Mouse (Mus musculus) heart, adult 18-20 months (tissue): ENCODE measurements around the gene Fcnb. TPM values are rescaled to one million over a fixed set of nuclear protein-coding genes. Genes with fewer than 3 reads are reported as not detected.

Source experiments
- DNase-seq, 2 experiments: peaks; one replicate each; pipeline ENCODE4 v3.0.0; 2021 to 2022; ENCODE audit warnings: mixed read lengths in 1 of 2
- long read RNA-seq, 2 experiments: library from polyadenylated mRNA; stranded (forward); transcript quantifications; one replicate each; pipeline ENCODE4 v2.0.0; 2021
- total RNA-seq, 2 experiments: library from RNA; stranded (reverse); gene quantifications; 2 replicates each; pipeline ENCODE4 v1.2.3; 2021

Fcnb gene
- not detected for total RNA-seq
- long read RNA-seq, experiment 1, result 0 reads
- long read RNA-seq, experiment 2, result 0 reads

DNA sequence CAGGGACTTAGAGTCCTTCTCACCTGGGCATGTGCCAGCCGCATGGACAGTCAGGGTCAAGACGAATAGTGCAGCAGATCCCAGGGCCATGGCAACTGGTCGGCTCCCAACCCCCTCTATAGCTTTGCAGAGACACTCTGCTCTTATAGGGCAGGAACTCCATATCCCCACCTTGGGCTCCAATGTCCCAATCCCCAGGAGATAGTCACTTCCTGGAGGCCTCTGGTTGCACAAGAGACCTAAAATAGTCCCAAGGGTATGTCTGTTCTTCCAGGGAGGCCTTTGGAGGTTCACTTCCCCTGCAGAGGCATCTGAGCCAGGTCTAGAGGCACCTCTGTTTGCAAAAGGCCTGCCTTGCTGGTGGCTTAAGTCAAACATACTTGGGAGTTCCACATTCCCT lies at the start of gene Fcnb:
TSS of gene Fcnb (minus strand) at position 118 of the 400 bp plus-strand sequence.
- no peak for DNase-seq

DNA sequence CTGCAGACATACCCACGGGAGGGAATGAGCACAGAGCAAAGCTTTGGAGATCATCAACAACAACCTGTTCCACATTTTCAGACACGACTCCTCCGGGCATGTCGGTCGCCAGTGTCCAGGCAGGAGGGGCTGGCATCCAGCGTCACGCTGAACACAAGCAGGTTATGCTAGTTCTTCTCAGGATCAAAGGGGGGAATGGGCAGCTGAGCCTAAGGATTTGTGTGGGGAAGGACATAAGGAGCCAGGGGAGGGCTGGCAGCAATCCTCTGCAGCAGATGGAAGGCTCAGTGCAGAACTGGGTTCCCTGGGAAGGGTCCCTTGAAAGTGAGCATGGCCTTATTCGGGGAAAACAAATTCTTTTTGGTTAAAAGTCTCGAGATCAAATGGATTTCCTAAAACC lies 49.1 kb upstream of the Fcnb start:
- DNase-seq, result no peak

DNA sequence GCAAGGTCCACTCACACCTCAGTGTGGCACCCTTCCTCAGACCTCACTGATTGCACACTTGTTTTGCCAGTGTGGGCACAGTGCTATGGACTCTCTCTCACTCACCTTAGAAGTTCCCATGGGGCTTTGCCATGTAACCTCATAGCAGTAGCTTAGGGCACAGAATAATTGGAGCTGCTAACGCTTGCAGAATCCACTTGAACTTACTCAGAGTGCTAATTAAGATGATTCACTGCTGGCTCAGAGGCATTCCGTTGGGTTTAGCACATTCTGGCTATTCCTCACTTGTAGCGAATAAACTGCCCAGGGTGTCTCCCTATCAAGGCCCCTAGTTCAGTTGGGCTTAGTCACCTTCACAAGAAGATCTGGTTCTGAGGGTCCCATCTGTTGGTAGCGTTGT lies 47.4 kb upstream of the Fcnb start:
- no peak for DNase-seq

DNA sequence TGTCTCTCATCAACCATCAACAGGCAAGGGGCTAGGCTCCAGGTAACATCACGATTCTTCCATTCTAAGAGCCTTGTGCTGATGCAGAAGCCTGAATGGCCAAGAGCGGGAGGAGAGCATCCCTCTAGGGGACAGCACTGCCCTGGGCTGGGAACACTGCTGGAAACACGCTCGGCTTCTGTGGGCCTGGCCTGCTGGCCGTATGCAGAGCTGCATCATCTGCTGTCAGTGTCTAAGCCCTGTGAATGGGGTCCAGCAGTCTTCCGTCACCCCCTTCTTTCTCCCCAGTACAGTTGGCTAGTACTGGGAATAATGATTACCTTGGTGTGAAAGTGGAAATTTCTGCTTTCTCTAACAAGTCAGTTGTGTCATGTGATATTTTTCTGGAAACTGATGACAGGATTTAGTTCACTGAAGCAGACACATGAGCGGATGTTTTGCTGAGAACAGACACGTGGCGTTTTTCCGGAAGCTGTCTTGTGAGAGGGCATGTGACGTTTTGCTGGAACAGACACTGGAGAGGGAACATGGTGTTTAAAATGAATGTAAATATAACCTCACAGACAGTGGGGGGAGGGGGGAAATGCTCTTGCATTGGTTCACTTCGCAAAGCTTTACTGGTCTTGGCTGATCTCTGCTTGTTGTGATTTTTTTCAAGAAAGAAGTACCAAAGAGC lies 42.2 kb upstream of the Fcnb start:
- peak; percentile 36 to 39 for DNase-seq

DNA sequence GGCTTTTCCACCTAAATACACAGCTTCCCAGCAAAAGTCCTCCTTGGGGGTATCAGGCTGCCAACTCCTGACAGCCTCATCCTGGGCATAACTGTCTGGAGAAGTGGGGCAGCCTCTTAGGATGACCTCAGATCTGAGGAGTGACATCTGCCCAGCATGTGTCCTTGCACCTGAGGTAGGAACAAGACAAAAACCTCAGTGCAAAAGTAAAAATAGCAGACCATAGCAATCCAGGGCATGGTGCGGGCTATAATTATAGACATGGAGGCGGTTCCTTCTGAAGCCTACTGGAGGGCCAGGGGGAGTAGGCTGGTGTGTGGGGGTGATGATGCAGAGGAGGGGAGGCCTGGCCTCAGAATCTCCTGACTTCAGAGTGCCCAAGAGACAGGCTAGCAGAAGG lies 39.2 kb upstream of the Fcnb start:
- DNase-seq, result peak; percentile 13 to 47

DNA sequence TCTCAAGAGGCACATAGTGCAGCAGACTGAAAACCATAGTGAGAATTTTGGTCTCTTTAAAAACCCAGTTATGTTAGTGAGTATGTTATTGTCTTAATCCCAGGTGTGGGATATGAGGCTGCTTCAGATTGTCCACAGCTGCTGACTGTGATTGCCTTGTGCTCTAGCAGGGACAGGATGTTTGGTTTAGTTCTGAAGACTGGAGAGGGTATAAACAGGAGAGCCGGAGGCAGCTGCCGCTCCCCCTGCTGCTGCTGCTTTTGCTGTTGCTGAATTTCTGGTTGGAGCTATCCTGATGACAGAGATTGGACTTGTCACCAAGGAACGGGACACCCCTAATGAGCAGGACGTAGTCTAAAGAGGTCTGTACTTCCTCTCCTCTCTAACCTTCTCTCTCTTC lies 36.6 kb upstream of the Fcnb start:
- no peak for DNase-seq

DNA sequence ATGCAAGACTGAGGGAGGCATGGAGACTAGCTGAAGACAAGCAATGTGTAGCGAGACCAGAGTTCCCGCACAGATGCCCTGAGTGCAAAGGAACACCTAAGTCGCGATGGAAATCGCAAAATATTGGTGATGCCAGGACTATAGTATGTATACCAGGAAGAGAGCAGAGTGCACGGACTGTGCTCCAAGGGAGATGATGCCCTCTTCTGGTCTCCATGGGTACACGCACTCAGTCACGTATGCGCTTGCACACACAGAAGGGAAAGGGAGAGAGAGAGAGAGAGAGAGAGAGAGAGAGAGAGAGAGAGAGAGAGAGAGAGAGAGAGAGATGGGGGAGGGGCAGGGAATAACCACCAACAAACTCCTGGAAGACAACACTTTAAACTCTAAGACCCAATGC lies 35.7 kb upstream of the Fcnb start:
- DNase-seq, result no peak

- no peak for DNase-seq
Observed at GRCm38 (mm10) chr2:28118518-28119116, 33.9 kb upstream of the Fcnb start.

DNA sequence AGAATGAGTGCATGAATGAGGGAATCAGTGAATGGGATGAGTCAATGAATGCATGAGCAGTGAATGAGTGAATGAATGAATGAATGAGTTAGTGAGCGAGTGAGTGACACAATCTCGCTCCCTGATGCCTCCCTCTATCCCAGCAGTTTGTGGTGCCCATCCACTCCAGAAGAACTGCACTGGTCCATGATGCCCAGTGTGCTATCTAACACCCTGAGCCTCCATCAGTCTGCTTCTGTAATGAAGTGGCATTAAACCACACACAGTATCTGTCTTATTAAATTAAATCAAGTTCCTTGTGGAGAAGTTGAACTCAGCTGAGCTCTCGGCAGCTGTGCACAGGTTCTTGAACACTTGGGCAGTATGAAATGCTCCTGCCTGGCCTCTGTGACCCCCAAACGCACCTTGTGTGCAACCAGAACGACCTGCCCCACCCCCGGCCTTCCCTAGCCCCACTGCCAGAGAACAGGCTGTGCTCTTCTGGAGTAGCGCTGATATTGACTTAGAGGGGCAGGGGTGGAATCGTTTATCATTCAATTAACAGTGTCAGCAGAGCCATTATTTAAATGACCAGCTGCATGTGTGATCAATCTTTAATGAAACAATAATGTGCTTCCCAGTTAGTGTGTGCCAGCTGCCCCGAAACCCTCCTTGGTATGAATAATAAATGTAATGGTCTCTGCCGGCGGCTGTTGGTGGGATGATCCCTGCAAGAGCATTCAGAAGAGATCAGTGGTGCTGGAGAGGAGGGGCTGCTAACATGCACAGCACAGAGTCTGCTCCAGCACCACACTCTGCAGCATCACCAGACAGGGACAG lies 33.0 kb upstream of the Fcnb start:
- DNase-seq, result no peak

- DNase-seq, result no peak
Observed at GRCm38 (mm10) chr2:28108763-28109162, 24.1 kb upstream of the Fcnb start.

DNA sequence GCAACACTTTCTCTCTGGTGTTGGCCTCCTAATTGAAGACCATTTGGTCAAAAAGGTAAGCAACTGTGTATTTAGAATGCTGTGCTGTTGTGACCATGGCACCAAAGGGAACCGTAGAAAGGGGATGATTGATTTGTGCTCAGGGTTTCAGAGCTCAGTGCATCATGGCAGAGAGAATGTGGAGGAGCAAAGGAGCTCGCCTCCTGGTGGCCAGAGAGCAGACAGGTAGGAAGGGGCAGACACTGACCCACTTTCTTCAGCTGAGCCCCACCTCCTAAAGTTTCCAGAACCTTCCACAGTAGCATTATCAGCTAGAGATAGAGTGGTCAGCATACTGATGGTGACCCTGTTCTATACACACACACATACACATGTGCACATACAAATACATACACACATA lies 21.3 kb upstream of the Fcnb start:
- no peak for DNase-seq

GRCm38 (mm10) chr2:28103653-28104052 lies 19.0 kb upstream of the Fcnb start:
- DNase-seq, result no peak

GRCm38 (mm10) chr2:28101892-28102291 lies 17.2 kb upstream of the Fcnb start:
- no peak for DNase-seq

DNA sequence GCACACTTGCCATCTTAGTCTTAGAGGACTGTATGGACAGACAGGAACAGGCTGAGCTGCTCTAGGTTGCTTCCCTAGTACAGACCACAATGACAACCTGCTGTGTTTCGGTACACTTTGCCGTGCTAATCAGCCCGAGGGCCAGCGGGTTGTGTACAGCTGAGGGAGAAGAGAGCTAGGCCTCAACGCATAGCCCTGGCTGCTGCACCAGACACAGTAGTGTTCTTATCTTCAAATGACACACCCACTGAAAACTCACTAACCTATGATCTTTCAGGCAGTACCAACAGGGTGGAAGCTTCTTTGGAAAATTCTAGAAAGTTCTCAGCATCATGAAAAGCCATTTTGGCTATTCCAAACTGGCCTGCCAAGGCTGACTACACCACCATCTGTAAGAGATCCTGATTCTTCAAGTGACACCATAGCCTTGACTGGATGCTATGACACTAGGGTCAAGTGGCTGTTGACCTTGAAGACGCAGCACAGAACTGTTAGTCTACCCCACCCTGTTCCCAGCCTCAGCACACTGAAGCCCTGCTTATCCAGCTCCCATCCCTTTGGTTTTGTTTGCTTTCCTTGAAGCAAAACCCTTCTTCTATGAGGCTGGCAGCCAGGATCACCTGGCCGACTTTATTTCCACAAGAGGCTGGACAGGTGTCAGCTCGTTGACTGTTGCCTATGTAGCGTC lies 16.3 kb upstream of the Fcnb start:
- DNase-seq, result no peak

DNA sequence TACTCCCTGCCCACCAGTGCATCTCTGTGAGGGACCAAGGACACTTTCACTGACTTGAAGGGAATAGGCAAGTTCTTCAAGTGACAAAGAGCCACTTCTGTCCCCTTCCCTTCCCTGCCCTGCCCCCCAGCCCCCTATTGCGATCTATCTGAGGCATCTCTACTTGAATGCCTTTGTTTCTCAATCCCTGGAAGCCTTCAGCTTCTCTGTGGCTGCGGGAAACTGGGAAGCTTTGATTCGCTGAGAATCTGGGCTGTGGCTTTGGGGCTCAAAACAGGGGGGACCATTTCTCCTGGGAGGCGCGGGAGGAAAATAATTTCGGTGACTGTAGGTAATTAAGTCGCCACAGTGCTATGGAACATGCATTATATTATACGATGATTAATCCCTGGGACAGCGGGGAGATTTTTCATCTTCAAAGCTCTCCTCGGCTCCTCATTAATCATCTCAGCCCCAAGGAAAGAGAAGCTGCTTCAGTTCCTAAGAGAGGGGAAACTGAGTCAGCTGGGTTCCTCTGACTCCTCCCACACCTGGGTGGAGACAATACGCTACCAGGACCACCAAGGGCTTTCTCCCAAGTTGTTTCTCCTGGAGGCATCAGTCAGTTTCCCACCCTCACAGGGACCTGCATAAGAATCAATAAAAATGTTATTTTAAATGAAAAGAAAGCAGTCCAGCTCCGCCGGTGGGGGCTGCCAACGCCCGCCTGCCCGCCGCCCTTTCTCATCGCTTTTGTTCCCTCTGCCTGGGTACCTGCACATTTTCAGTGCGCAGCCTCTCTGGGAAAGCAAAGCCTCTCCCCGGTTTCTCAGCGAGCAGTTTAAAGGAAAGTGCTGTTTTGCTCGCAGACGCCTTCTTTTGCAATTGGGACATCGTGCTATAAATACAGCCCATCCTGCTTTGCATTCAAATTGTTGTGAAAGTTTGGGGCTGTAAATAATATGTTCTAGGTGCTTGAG lies 14.1 kb upstream of the Fcnb start:
- no peak for DNase-seq

DNA sequence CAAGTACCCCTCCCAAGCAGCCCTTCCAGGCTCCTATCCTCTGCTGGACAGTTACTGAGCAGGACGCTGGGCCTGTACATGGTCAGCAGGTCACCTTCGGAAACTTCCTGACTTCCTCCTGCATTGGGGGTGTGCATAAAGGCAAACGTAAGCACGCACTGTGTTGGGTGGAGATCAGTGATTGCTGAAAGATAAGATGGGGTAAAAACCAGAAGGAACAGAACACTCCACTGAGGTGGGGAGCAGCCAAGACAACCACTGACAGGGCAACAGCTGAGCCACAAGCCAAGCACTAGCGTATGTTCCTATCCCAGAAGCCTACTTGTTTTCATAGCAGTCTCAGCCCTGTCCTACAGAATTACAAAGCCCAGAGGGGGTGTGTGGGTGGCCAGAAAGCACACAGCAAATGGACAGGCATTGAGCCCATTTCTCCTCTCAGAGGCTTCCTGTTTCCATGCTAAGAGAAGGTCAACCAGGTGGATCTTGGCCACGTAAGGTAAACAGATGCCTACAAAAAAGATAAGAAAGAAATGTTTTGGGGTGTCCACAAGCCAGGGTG lies 12.1 kb upstream of the Fcnb start:
- DNase-seq, result no peak

DNA sequence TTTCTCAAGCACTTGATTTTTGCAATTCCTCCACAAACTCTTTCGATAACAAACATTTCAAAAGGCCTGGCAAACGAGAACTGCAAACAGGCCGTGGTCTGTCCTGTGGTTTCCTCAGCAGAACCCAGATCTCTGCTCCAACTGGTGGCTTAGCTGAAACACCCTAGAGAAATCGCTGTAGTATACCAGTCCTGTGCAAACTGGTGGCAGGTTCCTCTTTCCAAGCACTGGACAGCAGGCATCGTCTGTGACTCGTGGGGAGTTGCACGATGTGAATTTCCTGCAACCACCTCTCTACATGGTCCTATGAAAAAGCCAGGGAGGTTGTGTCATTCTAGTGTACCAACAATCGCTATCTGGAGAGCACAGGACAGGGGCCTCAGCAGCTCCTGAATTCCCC lies 7.4 kb upstream of the Fcnb start:
- DNase-seq, result peak in 1 of 2 experiments; percentile 6

- no peak for DNase-seq
Observed at GRCm38 (mm10) chr2:28091042-28091441, 6.4 kb upstream of the Fcnb start.

DNA sequence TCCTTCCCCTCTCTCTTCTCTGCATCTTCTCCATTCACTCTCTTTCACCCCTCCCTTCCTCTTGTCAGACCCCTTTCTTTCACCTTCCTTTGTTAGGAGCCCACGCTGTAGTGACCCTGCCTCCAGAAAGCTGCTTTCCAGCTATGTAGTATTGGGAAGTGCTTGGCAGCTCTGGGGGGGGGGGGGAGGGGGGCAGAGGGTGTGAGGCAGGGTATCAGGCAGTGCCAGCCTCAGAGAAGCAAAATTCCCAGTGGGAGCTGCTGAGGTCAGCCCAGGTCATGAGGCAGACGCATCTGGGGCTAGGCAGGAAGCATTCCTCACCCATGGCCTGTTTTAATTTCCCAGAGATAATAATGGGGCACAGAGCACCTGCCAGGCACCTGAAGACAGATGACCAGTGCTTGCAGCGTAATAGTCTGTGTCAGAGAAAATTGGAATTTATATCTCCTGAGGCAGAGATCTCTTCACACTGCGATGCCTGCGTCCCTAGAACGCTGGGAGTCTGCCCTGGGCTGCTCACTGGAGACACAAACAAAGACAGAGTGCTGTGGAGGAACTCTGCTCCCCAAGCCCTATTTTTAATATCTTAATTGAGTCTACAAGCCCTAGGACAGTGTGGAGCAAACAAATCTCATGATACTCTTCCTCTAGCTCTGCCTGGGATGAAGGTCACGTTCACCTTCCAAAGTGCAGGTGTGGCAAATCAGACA lies 5.8 kb upstream of the Fcnb start:
- no peak for DNase-seq

- no peak for DNase-seq
Observed at GRCm38 (mm10) chr2:28089095-28089494, 4.4 kb upstream of the Fcnb start.

GRCm38 (mm10) chr2:28086112-28086511 lies 1.4 kb upstream of the Fcnb start:
- DNase-seq, result no peak
